Mouse (Mus musculus): Measurements from ENCODE around the gene Necap2. TPM values are rescaled to one million over a fixed set of nuclear protein-coding genes. Genes with fewer than 3 reads are reported as not detected.

The Necap2 gene
- total RNA-seq, 2 experiments from 2014 or later, result 38.5 to 40.5 TPM

GRCm38 (mm10) chr4:141073661-141074060 lies 4.5 kb downstream of the Necap2 start:
- DNase-seq, result no peak

GRCm38 (mm10) chr4:141072502-141072901 lies 5.7 kb downstream of the Necap2 start:
- no peak for DNase-seq

- DNase-seq, result no peak
These were observed 8.4 kb downstream of the Necap2 start for GRCm38 (mm10) chr4:141069731-141070130.

GRCm38 (mm10) chr4:141068655-141069054 lies 9.5 kb downstream of the Necap2 start:
- no peak for DNase-seq

GRCm38 (mm10) chr4:141067516-141068046 lies 10.6 kb downstream of the Necap2 start:
- DNase-seq, result no peak

- no peak for DNase-seq
These were observed 11.2 kb downstream of the Necap2 start for GRCm38 (mm10) chr4:141066709-141067515.

GRCm38 (mm10) chr4:141065123-141065522 lies 13.0 kb downstream of the Necap2 start:
- DNase-seq, result peak; percentile 73 to 76

GRCm38 (mm10) chr4:141064104-141064659 lies 14.0 kb downstream of the Necap2 start:
- DNase-seq, result no peak

- DNase-seq, result peak; percentile 98
These were observed 17.5 kb downstream of the Necap2 start, which contains the start of gene Crocc for GRCm38 (mm10) chr4:141060426-141061301. Crocc (minus strand) TSS chr4:141060550.

GRCm38 (mm10) chr4:141059616-141060425 lies 18.3 kb downstream of the Necap2 start:
- no peak for DNase-seq

- DNase-seq, result no peak
These were observed 19.3 kb downstream of the Necap2 start for GRCm38 (mm10) chr4:141058835-141059234.

GRCm38 (mm10) chr4:141056970-141057369 lies 21.2 kb downstream of the Necap2 start:
- no peak for DNase-seq

GRCm38 (mm10) chr4:141053568-141054161 lies 24.5 kb downstream of the Necap2 start:
- DNase-seq, result peak; percentile 70 to 74

GRCm38 (mm10) chr4:141053138-141053537 lies 25.0 kb downstream of the Necap2 start:
- DNase-seq, result no peak

- DNase-seq, result no peak
These were observed 25.7 kb downstream of the Necap2 start for GRCm38 (mm10) chr4:141052442-141052841.

- peak; percentile 57 to 58 for DNase-seq
These were observed 28.7 kb downstream of the Necap2 start for GRCm38 (mm10) chr4:141049476-141049835.

GRCm38 (mm10) chr4:141048810-141049475 lies 29.2 kb downstream of the Necap2 start:
- DNase-seq, result no peak

- DNase-seq, result peak; percentile 47 to 49
These were observed 33.3 kb downstream of the Necap2 start for GRCm38 (mm10) chr4:141044816-141045215.

- no peak for DNase-seq
These were observed 37.0 kb downstream of the Necap2 start for GRCm38 (mm10) chr4:141041117-141041516.

GRCm38 (mm10) chr4:141033606-141034549 lies 44.3 kb downstream of the Necap2 start:
- no peak for DNase-seq

Measured in layer of hippocampus, postnatal 36 days (tissue).